Mouse (Mus musculus): ENCODE measurements around the gene Gm12258.
A peak's percentile ranks its signal among the peaks of the same experiment; 100 is the strongest.
"Not testable (repeated sequence)": the region's sequence is repeated elsewhere in the genome, so short reads cannot be mapped to it uniquely, and the experiment has no call there.

Gm12258 gene

DNA sequence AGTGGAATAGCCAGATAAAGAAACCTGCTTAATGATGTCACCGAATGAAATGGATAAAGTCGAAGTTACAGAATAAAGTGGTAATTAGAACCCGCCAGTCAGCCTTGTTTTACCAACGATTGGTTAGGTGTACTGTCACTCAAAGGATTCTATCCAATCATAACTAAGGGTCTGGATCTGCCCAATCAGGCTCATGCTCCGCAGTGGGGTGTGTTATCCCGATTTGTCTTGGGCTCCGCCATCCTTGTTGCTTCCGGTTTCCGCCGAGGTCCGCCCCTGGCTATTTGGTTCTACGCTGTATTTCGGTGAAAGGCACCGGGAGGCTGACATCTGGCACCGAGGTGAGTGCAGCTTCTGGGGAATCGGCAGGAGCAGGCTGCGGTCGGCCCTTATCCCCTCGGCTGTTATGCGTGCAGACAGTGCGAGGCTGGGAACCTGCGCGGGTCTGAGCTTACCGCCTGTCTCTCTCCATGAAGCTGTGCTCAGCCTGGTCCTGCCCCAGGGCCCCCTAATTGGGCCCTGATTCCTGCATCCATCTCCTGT lies at the start of gene Gm12258:
Gene Gm12258 (plus strand): TSS at position 240 of the 543 bp plus-strand sequence.
- peak; percentile 99 for DNase-seq

DNA sequence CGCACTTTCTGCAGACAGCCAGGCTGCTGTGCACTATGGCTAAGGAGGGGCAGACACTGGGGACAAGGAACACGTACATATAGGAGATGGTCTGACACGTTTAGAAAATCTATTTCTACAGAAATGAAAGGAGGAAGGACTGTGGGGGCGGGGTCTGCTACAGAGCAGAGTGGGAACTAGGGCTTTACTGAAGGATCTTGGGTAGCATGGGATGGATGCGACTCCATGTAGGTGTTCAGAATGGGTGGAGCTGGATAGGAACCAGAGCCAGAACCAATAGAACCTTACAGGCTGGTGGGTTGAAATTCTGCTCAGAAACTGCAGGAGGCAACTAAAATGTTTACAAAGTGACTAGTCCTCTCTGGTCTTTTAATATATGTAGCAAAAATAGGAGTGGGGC lies 47.2 kb upstream of the Gm12258 start:
- DNase-seq, result no peak

GRCm38 (mm10) chr11:58801558-58802228 lies 45.3 kb upstream of the Gm12258 start, which contains the start of gene Fam183b:
Gene Fam183b, minus strand, starts transcription at chr11:58801960.
- peak; percentile 12 for DNase-seq

DNA sequence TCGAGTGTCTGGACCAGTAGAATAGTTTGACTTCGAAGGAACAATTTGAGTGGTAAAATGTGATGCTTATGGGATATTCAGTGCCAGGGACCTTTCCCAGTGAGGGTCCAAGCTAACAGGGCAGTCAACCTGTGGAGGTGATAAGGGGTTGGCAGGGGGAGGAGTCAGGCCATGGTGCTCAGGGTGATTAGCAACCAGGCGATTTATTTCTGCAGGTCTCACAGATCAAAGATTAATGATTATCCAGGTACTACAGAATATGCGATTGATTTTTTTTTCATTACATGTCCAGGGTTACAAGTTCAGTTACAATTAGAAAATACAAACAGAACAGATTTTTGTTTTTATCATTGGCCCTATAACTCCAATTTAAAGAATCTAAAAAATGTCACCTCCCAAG lies 43.1 kb upstream of the Gm12258 start:
- DNase-seq, result no peak

DNA sequence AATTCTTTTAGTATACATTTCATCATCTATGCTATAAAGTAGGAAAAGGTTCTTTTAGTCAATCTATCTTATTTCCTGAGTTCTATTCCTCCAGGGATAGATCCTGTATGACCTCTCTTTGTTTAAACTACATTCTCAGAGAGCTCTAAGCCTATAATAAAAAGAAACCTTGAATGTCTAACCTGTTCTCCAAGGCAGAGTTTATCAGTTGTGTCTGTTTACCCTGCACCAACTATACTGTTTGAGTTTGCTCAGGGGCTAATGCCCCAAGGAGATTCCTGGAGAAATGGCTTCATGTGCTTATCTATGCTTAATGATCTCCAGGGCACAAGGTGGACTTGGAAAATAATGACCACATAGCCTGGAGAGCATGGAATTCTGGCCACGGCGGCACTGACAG lies 42.6 kb upstream of the Gm12258 start:
- no peak for DNase-seq

GRCm38 (mm10) chr11:58812001-58812400 lies 35.0 kb upstream of the Gm12258 start:
- DNase-seq, result no peak

- not testable (repeated sequence) for DNase-seq
Observed at GRCm38 (mm10) chr11:58814700-58815099, 32.3 kb upstream of the Gm12258 start, which contains the start of gene Olfr313. Gene Olfr313, plus strand, starts transcription at chr11:58815000.

- DNase-seq, result no peak
Observed at GRCm38 (mm10) chr11:58815676-58816075, 31.3 kb upstream of the Gm12258 start.

GRCm38 (mm10) chr11:58828937-58829336 lies 18.0 kb upstream of the Gm12258 start, which contains the start of gene Olfr312:
Gene Olfr312, plus strand, starts transcription at chr11:58829237.
- not testable (repeated sequence) for DNase-seq

GRCm38 (mm10) chr11:58829764-58830163 lies 17.2 kb upstream of the Gm12258 start:
- no peak for DNase-seq

- DNase-seq, result not testable (repeated sequence)
Observed at GRCm38 (mm10) chr11:58832541-58832940, 14.4 kb upstream of the Gm12258 start.

DNA sequence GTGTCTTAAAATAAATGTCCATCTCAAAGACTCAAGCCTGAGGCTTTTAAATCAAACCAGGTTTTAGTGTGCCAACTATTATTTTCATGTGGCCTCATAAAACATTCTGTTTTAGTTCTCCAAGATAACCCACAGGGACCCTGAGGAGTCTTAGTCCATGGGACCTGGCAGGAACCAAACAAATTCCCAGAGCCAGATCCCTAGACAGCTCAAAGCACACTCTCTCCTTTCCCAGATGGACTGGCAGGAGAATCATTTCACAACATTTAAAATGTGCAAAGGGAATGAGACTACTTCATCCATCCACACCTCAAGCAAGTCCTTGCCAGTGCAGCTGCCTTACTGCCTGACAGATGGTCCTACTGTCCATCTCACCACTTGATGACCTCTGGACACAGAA lies 8.0 kb upstream of the Gm12258 start, which contains the start of gene Olfr311:
Gene Olfr311 (plus strand): TSS at position 301 of the 400 bp plus-strand sequence.
- DNase-seq, result not testable (repeated sequence)

- no peak for DNase-seq
Observed at GRCm38 (mm10) chr11:58847636-58848035, 678 bp downstream of the Gm12258 start.

- no peak for DNase-seq
Observed at GRCm38 (mm10) chr11:58849731-58850130, 2.8 kb downstream of the Gm12258 start.

DNA sequence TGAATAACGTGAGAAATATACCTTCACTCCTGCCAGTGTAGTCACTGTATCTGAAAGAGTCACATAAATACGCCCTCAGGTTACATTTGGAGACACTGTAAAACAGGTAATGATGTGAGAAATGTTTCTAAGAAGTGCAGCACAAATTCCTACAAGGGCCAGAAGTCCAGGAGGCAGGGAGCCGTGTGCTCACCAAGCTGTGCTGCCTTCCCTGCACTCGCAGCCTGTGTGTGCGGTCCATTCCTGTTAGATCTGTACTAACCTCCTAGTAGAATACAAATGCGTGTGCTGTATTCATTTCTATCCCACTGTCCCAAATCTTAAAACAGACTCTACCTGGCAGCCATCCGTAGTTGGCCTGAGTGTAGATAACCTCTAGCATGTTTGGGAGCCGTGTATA lies 13.8 kb downstream of the Gm12258 start:
- no peak for DNase-seq

- peak; percentile 77 for DNase-seq
Observed at GRCm38 (mm10) chr11:58867039-58867953, 20.3 kb downstream of the Gm12258 start, which contains the start of gene 2810021J22Rik. Gene 2810021J22Rik, plus strand, starts transcription at chr11:58867216.

DNA sequence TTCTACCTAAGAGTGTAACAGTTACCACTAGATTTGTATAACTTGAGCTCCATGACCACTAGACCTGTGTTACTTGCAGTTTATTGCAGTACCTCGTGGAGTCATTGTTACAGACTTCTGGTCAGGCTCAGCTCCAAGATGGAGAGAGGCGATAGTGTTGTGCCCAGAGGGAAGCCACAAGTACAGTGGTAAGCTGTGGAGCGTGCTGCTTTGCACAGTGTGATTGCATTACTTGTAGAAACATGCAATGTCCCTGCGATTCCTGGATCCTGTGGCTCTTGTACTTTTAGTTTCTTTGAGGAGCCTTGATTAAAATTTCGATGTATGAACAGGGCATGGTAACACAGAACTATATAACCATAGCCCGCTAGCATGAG lies 21.0 kb downstream of the Gm12258 start:
- no peak for DNase-seq

DNA sequence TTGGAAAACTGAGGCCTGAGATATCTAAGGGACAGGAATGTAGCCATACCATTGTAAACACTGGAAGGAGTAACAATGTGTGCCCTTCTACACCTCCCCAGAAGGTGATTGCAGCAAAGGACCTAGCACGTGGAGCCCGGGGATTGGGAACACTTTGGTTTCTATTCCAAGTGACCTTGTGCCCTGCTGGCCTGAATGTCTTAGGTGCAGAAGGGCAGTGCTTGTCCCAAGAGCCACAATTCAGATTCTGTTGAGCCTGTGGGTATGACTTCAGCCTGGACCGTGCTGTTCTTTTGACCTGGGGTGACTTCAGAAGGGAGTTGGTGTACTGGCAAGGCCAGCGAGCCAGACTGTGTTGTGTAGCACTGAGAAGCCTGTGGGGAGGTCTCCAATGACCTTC lies 24.0 kb downstream of the Gm12258 start:
- no peak for DNase-seq

DNA sequence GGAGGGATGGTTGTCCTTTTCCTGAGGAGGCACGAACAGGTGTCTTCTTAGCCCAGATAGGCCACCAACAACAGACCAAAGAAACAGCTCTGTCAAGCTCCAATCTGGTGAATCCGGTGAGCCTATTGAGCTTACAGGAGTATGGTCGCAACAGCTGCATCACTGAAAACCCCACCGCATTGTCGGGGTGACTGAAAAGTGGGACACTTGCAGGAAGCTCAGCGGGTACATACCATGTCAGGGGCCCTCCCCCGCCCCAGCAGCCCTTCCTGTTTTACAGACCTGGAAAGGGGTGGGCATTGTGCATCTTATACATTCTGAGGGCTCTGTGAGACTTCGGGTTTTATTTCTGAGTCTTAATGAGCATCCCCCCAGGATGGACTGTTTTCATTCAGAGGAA lies 36.8 kb downstream of the Gm12258 start:
- no peak for DNase-seq

GRCm38 (mm10) chr11:58890511-58890910 lies 43.6 kb downstream of the Gm12258 start:
- no peak for DNase-seq

GRCm38 (mm10) chr11:58894456-58894855 lies 47.5 kb downstream of the Gm12258 start:
- DNase-seq, result no peak

DNA sequence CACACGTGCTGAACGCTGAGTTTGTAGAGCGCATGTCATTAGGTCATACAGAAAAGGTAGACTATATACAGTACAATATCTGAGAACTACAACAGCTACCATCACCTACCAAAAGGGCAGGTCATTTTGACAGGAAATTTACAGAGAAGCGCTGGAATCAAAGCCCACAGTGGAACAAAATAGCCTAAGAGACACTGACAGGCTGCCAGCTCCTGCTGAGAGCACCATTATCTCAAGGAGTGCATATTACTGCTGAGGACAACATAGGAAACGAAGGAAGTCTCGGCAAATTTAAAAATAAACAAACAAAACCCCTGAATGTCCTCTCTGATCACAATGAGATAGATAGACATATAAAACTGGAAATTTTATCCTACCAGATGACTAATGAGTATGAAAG lies 50.5 kb downstream of the Gm12258 start:
- DNase-seq, result no peak

- DNase-seq, result no peak
Observed at GRCm38 (mm10) chr11:58901080-58901479, 54.1 kb downstream of the Gm12258 start.

Measured in cerebellum, adult 9-10 months (tissue).